Mouse (Mus musculus): ENCODE results near the gene Fam25c. TPM values are rescaled to one million over a fixed set of nuclear protein-coding genes. Genes with fewer than 3 reads are reported as not detected.

Gene Fam25c
- total and polyA plus RNA-seq, 2 experiments: 56.3 to 74.3 TPM

DNA sequence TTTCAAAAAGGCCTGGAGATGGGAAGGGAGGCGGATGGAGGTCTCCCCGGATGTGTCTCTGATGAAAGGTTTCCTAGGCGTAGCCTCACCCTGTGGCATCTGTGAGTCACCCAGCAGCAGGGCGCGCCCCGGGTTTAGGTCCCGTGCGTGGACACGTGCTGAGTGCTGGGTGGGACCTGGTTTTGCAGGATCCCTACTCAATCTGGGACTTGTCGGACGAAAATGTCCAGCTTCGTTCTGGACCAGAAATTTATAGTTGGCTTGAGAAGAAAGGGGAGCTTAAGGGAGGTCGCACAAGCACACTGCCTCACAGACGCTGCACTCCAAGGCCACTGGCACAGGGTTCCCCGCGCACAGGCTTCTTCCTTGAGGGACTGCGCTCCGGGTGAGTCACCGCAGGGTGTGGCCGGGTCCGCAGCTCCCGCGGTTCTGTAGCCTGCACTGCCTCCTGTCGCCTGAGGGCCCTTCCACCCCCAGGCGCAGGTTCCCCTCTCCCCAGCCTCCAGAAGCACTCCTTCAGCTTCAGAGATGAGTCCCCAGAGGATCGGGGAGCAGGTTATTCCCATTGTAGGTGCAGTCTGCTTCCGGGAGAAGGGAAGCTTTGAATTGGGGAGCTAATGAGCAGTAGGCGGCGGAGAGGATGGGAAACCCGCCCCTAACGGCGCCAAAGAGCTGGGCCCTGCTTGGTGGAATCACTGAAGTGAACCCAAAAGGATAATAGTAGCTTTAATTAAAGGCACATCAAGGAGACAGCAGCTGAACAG is 8.4 kb upstream of the Fam25c start:
- peak overlapping the region; percentile 44 for H3K4me3 ChIP-seq (ENCODE audit: insufficient read depth, low read depth, low read length)
- peak overlapping the region; percentile 27; the same call in 1 of the 2 replicates for H3K27ac ChIP-seq (replicated peaks; ENCODE audit: insufficient read depth, low read depth, low read length)
- TF ChIP-seq CTCF (IDR thresholded peaks at IDR 0.05; ENCODE audit: low read depth, low read length): peak; percentile 53
- 0 out of 2 replicates have a peak, but pooled peaks have one; percentile 8 for TF ChIP-seq POLR2A (IDR thresholded peaks at IDR 0.05; ENCODE audit: extremely low read depth, insufficient read depth, low read length)
- H3K36me3 ChIP-seq (ENCODE audit: control insufficient read depth, insufficient read depth, low read length): no peaks in the 10 kb centered on the region
- H3K79me2 ChIP-seq (ENCODE audit: control insufficient read depth, insufficient read depth, low read length): no peaks in the 10 kb centered on the region
- peak overlapping the region; percentile 20 for H3K9ac ChIP-seq (ENCODE audit: low read depth, low read length)
- no peak for DNase-seq (ENCODE audit: extremely low read depth, low read depth, low spot score)
- H3K27me3 ChIP-seq (ENCODE audit: control insufficient read depth, insufficient read depth, low read length): no peaks in the 10 kb centered on the region
- WGBS: 29% methylated on average over 32 of the region's 32 CpGs
- peaks cover 19% of the 10 kb centered on the region for H3K4me1 ChIP-seq (ENCODE audit: control insufficient read depth, insufficient read depth, low read length)

DNA sequence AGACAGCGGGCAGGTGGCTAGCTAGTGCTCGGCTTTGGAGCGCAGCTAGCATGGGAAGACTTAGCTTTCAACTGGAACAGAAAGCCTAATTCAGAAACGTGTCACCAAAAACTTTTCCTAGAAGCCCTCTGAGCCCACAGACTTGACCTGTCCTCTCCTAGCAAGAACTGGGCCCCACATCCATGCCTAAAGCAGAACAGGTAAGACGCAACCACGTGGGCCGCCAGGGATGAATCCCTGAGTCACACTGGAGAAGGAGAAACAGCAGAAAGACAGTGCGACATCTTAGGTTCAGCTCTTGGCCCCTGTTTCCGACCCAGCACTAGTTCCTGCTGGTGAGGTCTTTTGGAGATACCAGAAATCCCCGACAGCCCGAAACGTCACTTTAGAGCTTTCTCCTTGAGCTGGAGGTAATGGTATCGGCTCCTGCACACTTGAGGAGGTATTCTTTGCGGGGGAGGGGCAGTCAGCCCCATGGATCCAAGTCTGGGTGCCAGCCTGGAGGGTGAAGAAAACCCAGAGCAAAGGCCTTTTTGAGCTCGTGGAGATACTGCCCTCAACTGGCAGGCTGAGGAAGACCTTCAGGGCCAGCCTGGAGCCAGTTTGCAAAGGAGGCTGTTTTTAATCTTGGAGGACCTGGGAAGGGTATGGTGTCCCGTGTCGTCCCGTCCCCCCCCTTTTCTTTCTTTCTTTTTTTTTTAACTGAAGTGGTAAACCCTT is 7.7 kb upstream of the Fam25c start:
- Histone ChIP-seq H3K9ac (ENCODE audit: low read depth, low read length) (peak overlapping the region; percentile 17; the same call in 1 of the 2 replicates), H3K4me1 (ENCODE audit: control insufficient read depth, insufficient read depth, low read length) (peaks cover 24% of the 10 kb centered on the region), H3K27me3 (ENCODE audit: control insufficient read depth, insufficient read depth, low read length) (no peaks in the 10 kb centered on the region), H3K79me2 (ENCODE audit: control insufficient read depth, insufficient read depth, low read length) (no peaks in the 10 kb centered on the region), H3K36me3 (ENCODE audit: control insufficient read depth, insufficient read depth, low read length) (no peaks in the 10 kb centered on the region), H3K27ac (replicated peaks; ENCODE audit: insufficient read depth, low read depth, low read length) (peak overlapping the region; percentile 10), H3K4me3 (ENCODE audit: insufficient read depth, low read depth, low read length) (no peak overlapping the region)
- no peak for TF ChIP-seq POLR2A (IDR thresholded peaks at IDR 0.05; ENCODE audit: extremely low read depth, insufficient read depth, low read length)
- TF ChIP-seq CTCF (IDR thresholded peaks at IDR 0.05; ENCODE audit: low read depth, low read length): peak; percentile 95
- 31% methylated on average over 18 of the region's 18 CpGs for WGBS
- peak; percentile 73 for DNase-seq (ENCODE audit: extremely low read depth, low read depth, low spot score)

DNA sequence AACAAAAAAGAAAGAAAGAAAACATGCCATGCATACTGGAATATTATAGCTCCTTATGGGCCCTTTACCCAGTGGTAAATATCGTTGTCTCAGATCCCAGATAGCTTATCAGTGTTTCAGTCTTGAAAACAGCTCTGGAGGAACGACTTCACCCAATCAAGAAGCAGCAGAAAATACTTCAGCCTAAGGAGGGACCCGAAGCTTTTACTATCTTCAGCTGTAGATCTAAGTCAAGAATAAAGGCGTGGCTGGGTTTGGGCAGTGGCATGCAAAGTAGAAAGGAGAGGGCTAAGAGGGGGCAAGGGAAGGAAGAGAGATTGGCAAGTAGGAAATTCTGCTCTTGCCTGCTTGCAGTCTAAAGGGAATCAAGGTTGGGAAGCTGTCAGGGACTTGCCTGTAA is 6.9 kb upstream of the Fam25c start:
- peaks cover 29% of the 10 kb centered on the region for H3K4me1 ChIP-seq (ENCODE audit: control insufficient read depth, insufficient read depth, low read length)
- no peak overlapping the region for H3K27ac ChIP-seq (replicated peaks; ENCODE audit: insufficient read depth, low read depth, low read length)
- no peak for DNase-seq (ENCODE audit: extremely low read depth, low read depth, low spot score)
- TF ChIP-seq POLR2A (IDR thresholded peaks at IDR 0.05; ENCODE audit: extremely low read depth, insufficient read depth, low read length) (no peak), CTCF (IDR thresholded peaks at IDR 0.05; ENCODE audit: low read depth, low read length) (no peak)
- H3K4me3 ChIP-seq (ENCODE audit: insufficient read depth, low read depth, low read length): no peak overlapping the region
- no peaks in the 10 kb centered on the region for H3K79me2 ChIP-seq (ENCODE audit: control insufficient read depth, insufficient read depth, low read length)
- no peaks in the 10 kb centered on the region for H3K27me3 ChIP-seq (ENCODE audit: control insufficient read depth, insufficient read depth, low read length)
- H3K9ac ChIP-seq (ENCODE audit: low read depth, low read length): no peak overlapping the region
- 75% methylated on average over 4 of the region's 4 CpGs for WGBS
- no peaks in the 10 kb centered on the region for H3K36me3 ChIP-seq (ENCODE audit: control insufficient read depth, insufficient read depth, low read length)

DNA sequence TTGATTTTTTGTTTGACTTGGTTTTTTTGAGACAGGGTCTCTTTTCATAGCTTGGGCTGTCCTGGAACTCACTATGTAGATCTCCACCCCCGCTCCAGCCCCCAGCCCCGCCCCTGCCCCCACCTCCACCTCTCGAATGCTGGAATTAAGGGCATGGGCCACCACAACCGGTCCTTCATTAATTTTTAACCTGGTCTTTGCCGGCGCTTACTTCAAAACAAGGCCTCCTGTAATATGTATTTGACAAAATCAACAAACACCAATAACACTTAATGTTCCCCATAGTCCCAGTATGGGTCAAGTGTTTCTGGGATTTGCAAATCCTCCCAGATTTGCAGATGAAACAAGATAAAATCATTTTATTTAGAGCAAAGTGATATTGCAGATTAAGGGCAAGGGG is 5.0 kb upstream of the Fam25c start:
- Histone ChIP-seq H3K36me3 (ENCODE audit: control insufficient read depth, insufficient read depth, low read length) (no peaks in the 10 kb centered on the region), H3K4me3 (ENCODE audit: insufficient read depth, low read depth, low read length) (no peak overlapping the region), H3K27ac (replicated peaks; ENCODE audit: insufficient read depth, low read depth, low read length) (0 out of 2 replicates have a peak overlapping the region, but pooled peaks have one; percentile 22), H3K27me3 (ENCODE audit: control insufficient read depth, insufficient read depth, low read length) (no peaks in the 10 kb centered on the region), H3K79me2 (ENCODE audit: control insufficient read depth, insufficient read depth, low read length) (no peaks in the 10 kb centered on the region), H3K9ac (ENCODE audit: low read depth, low read length) (no peak overlapping the region), H3K4me1 (ENCODE audit: control insufficient read depth, insufficient read depth, low read length) (peaks cover 47% of the 10 kb centered on the region)
- 20% methylated on average over 6 of the region's 6 CpGs for WGBS
- TF ChIP-seq POLR2A (IDR thresholded peaks at IDR 0.05; ENCODE audit: extremely low read depth, insufficient read depth, low read length) (no peak), CTCF (IDR thresholded peaks at IDR 0.05; ENCODE audit: low read depth, low read length) (no peak)
- peak; percentile 75 for DNase-seq (ENCODE audit: extremely low read depth, low read depth, low spot score)

DNA sequence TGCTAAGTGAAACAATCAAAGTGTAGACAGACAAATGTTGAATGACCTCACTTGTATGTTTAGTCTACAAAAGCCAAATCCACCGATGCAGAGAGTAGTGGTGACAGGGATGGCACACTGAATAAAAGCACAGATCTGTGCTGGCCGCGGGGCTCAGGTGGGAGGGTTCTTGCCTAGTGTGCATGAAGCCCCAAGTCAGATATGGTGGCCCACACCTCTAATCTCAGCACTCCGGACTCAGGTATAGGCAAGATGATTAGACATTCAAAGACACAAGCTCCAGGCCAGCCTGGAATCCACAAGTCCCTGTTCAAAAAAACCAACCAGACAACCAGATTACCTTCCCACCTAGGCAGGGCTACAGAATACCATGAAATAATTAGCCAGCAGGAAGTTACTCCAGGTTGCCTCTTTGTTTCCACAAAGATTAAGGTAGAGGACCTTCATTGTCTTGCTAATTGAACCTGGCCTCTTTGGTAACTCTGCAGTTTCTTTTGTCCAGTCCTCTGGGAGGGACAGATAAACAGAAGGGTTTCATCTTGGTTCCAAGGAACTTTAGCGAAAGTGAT is 4.5 kb upstream of the Fam25c start:
- no peaks in the 10 kb centered on the region for H3K27me3 ChIP-seq (ENCODE audit: control insufficient read depth, insufficient read depth, low read length)
- H3K4me1 ChIP-seq (ENCODE audit: control insufficient read depth, insufficient read depth, low read length): peaks cover 50% of the 10 kb centered on the region
- H3K79me2 ChIP-seq (ENCODE audit: control insufficient read depth, insufficient read depth, low read length): no peaks in the 10 kb centered on the region
- WGBS: 30% methylated on average over 5 of the region's 5 CpGs
- peak overlapping the region; percentile 42 for H3K27ac ChIP-seq (replicated peaks; ENCODE audit: insufficient read depth, low read depth, low read length)
- no peak overlapping the region for H3K4me3 ChIP-seq (ENCODE audit: insufficient read depth, low read depth, low read length)
- no peak for DNase-seq (ENCODE audit: extremely low read depth, low read depth, low spot score)
- TF ChIP-seq POLR2A (IDR thresholded peaks at IDR 0.05; ENCODE audit: extremely low read depth, insufficient read depth, low read length): no peak
- no peak for TF ChIP-seq CTCF (IDR thresholded peaks at IDR 0.05; ENCODE audit: low read depth, low read length)
- no peak overlapping the region for H3K9ac ChIP-seq (ENCODE audit: low read depth, low read length)
- no peaks in the 10 kb centered on the region for H3K36me3 ChIP-seq (ENCODE audit: control insufficient read depth, insufficient read depth, low read length)

Measured in liver, adult 2 months (tissue).